33 mouse cellular contexts compared by ENCODE assay signal in the genomic region with DNA sequence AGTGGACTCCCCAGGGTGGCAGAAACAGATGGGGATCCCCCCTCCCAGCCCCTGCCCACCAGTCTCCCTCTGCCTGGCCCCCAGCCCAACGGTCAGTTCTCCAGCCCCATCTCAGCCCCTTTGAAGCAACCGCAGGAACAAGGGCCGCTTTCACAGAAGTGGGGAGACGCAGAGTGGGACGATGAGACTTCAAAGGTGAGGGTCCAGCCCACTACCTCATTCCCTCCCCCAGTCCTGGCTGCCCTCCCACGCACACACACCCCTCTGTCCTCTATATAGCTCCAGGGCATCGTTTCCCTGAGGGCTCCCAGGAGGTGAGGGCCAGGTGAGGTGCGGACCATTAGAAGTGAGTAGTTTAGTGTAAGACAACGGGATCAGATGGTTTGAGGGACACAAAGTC. TPM values are rescaled to one million over a fixed set of nuclear protein-coding genes. Genes with fewer than 3 reads are reported as not detected.
"Had no signal": no experiment of that assay in that cellular context is flagged by ENCODE, and none has a peak within 500 bp of the region (broad histone marks: within the 10 kb centered on the region; RNA-seq: fewer than 3 reads in every experiment).

Prss56 (plus strand) TSS at position 301 of the 400 bp plus-strand sequence.

- H3K36me3 ChIP-seq: heart, embryonic 13.5 days; heart, embryonic 15.5 days; hindbrain, embryonic 13.5 days; hindbrain, embryonic 15.5 days; limb, embryonic 13.5 days; limb, embryonic 15.5 days; liver, embryonic 12.5 days had no signal

- H3K9ac ChIP-seq: heart, embryonic 13.5 days; heart, embryonic 15.5 days; limb, embryonic 13.5 days; limb, embryonic 15.5 days; liver, embryonic 12.5 days; liver, embryonic 14.5 days had no signal

- ATAC-seq: hindbrain, postnatal 0 days; intestine, embryonic 16.5 days; liver, embryonic 12.5 days had no signal

- H3K4me3 ChIP-seq: heart, adult 2 months; heart, embryonic 13.5 days; limb, embryonic 13.5 days; limb, embryonic 15.5 days; liver, embryonic 12.5 days had no signal

- H3K27ac ChIP-seq: heart, adult 2 months; heart, embryonic 13.5 days; heart, embryonic 15.5 days; hindbrain, embryonic 13.5 days; hindbrain, embryonic 15.5 days; hindbrain, postnatal 0 days; layer of hippocampus, adult 2 months; limb, embryonic 13.5 days; limb, embryonic 15.5 days; liver, embryonic 12.5 days; liver, embryonic 14.5 days had no signal

- H3K9me3 ChIP-seq: heart, embryonic 13.5 days; heart, embryonic 15.5 days; hindbrain, embryonic 13.5 days; hindbrain, embryonic 15.5 days; limb, embryonic 13.5 days; limb, embryonic 15.5 days; liver, embryonic 12.5 days had no signal

- DNase-seq: gastrocnemius, postnatal 14 days; gastrocnemius, postnatal 36 days; heart, adult 11 months; heart, adult 2 months; heart, postnatal 14 days; heart, postnatal 36 days; kidney, adult 11 months; kidney, adult 8-10 months; kidney, postnatal 10 days; kidney, postnatal 25 days; kidney, postnatal 4 days; layer of hippocampus, postnatal 36 days; left cerebral cortex, postnatal 4 days had no signal

RNA-seq across cellular contexts. Expression of gene Prss56, which starts in this region (rescaled TPM):
- total RNA-seq: gastrocnemius, adult 8-10 months; gastrocnemius, postnatal 14 days; gastrocnemius, postnatal 36 days; heart, adult 2 months; heart, postnatal 14 days; heart, postnatal 36 days; hematopoietic stem cell, adult 5-6 weeks; liver, adult 2 months had no signal
- polyA plus RNA-seq: heart, adult 2 months; heart, embryonic 11.5 days; heart, postnatal 0 days; intestine, embryonic 14.5 days; intestine, embryonic 16.5 days; kidney, embryonic 14.5 days; kidney, embryonic 16.5 days; limb, embryonic 11.5 days; liver, adult 2 months; liver, embryonic 12.5 days; liver, embryonic 14.5 days had no signal
